Mouse (Mus musculus): ENCODE results near the gene Myod1. TPM values are rescaled to one million over a fixed set of nuclear protein-coding genes. Genes with fewer than 3 reads are reported as not detected.

Gene Myod1
- 0.29 and 0.76 TPM in 2 replicates for polyA plus RNA-seq (2015; fragmentation: Nextera tagmentation; extraction: Ambion mirVana)

- H3K36me3 ChIP-seq (ENCODE audit: control insufficient read depth, insufficient read depth): no peaks in the 10 kb centered on the region
- H3K9me3 ChIP-seq (replicated peaks; ENCODE audit: control insufficient read depth, low read length): no peaks in the 10 kb centered on the region
- 8% methylated on average over 44 of the region's 44 CpGs for WGBS (ENCODE audit: insufficient replicate concordance)
- no peak within 1 kb of the TSS for H3K9ac ChIP-seq (ENCODE audit: low read depth, low read length)
- no peak within 1 kb of the TSS for H3K4me2 ChIP-seq (ENCODE audit: low read depth, low read length)
- ATAC-seq (ENCODE audit: low read depth): no peak
- H3K27me3 ChIP-seq (ENCODE audit: control insufficient read depth, insufficient read depth, low read depth, low read length): peaks cover 35% of the 10 kb centered on the region
- H3K4me3 ChIP-seq (ENCODE audit: low read depth, low read length): no peak within 1 kb of the TSS
- no peak within 1 kb of the TSS for H3K27ac ChIP-seq (ENCODE audit: low read length)
- H3K4me1 ChIP-seq (ENCODE audit: control insufficient read depth, low read depth, low read length): no peaks in the 10 kb centered on the region
These were observed at the start of gene Myod1 for GRCm38 (mm10) chr7:46376172-46377007. Gene Myod1, plus strand, starts transcription at chr7:46376474.

- H3K4me2 ChIP-seq (ENCODE audit: low read depth, low read length): no peak overlapping the region
- no peak overlapping the region for H3K9ac ChIP-seq (ENCODE audit: low read depth, low read length)
- H3K9me3 ChIP-seq (replicated peaks; ENCODE audit: control insufficient read depth, low read length): no peaks in the 10 kb centered on the region
- no peak overlapping the region for H3K4me3 ChIP-seq (ENCODE audit: low read depth, low read length)
- ATAC-seq (ENCODE audit: low read depth): no peak
- no peaks in the 10 kb centered on the region for H3K36me3 ChIP-seq (ENCODE audit: control insufficient read depth, insufficient read depth)
- no peaks in the 10 kb centered on the region for H3K27me3 ChIP-seq (ENCODE audit: control insufficient read depth, insufficient read depth, low read depth, low read length)
- 50% methylated on average over 4 of the region's 4 CpGs for WGBS (ENCODE audit: insufficient replicate concordance)
- H3K4me1 ChIP-seq (ENCODE audit: control insufficient read depth, low read depth, low read length): no peaks in the 10 kb centered on the region
- no peak overlapping the region for H3K27ac ChIP-seq (ENCODE audit: low read length)
These were observed 48.4 kb upstream of the Myod1 start for GRCm38 (mm10) chr7:46327896-46328295.

- Histone ChIP-seq H3K9ac (ENCODE audit: low read depth, low read length) (no peak overlapping the region), H3K4me2 (ENCODE audit: low read depth, low read length) (no peak overlapping the region), H3K36me3 (ENCODE audit: control insufficient read depth, insufficient read depth) (no peaks in the 10 kb centered on the region), H3K27me3 (ENCODE audit: control insufficient read depth, insufficient read depth, low read depth, low read length) (no peaks in the 10 kb centered on the region), H3K4me1 (ENCODE audit: control insufficient read depth, low read depth, low read length) (no peaks in the 10 kb centered on the region), H3K27ac (ENCODE audit: low read length) (no peak overlapping the region), H3K4me3 (ENCODE audit: low read depth, low read length) (no peak overlapping the region), H3K9me3 (replicated peaks; ENCODE audit: control insufficient read depth, low read length) (no peaks in the 10 kb centered on the region)
- no peak for ATAC-seq (ENCODE audit: low read depth)
- 77% methylated on average over 9 of the region's 9 CpGs for WGBS (ENCODE audit: insufficient replicate concordance)
These were observed 38.9 kb upstream of the Myod1 start for GRCm38 (mm10) chr7:46337397-46337796.

- no peak overlapping the region for H3K4me2 ChIP-seq (ENCODE audit: low read depth, low read length)
- H3K9ac ChIP-seq (ENCODE audit: low read depth, low read length): no peak overlapping the region
- H3K4me1 ChIP-seq (ENCODE audit: control insufficient read depth, low read depth, low read length): no peaks in the 10 kb centered on the region
- ATAC-seq (ENCODE audit: low read depth): no peak
- H3K9me3 ChIP-seq (replicated peaks; ENCODE audit: control insufficient read depth, low read length): no peaks in the 10 kb centered on the region
- 32% methylated on average over 3 of the region's 3 CpGs for WGBS (ENCODE audit: insufficient replicate concordance)
- no peak overlapping the region for H3K27ac ChIP-seq (ENCODE audit: low read length)
- no peak overlapping the region for H3K4me3 ChIP-seq (ENCODE audit: low read depth, low read length)
- H3K36me3 ChIP-seq (ENCODE audit: control insufficient read depth, insufficient read depth): no peaks in the 10 kb centered on the region
- H3K27me3 ChIP-seq (ENCODE audit: control insufficient read depth, insufficient read depth, low read depth, low read length): no peaks in the 10 kb centered on the region
These were observed 36.5 kb upstream of the Myod1 start for GRCm38 (mm10) chr7:46339818-46340217.

- no peak overlapping the region for H3K4me3 ChIP-seq (ENCODE audit: low read depth, low read length)
- WGBS (ENCODE audit: insufficient replicate concordance): 59% methylated on average over 5 of the region's 5 CpGs
- no peak overlapping the region for H3K9ac ChIP-seq (ENCODE audit: low read depth, low read length)
- no peaks in the 10 kb centered on the region for H3K4me1 ChIP-seq (ENCODE audit: control insufficient read depth, low read depth, low read length)
- no peaks in the 10 kb centered on the region for H3K36me3 ChIP-seq (ENCODE audit: control insufficient read depth, insufficient read depth)
- H3K9me3 ChIP-seq (replicated peaks; ENCODE audit: control insufficient read depth, low read length): no peaks in the 10 kb centered on the region
- no peak for ATAC-seq (ENCODE audit: low read depth)
- H3K27ac ChIP-seq (ENCODE audit: low read length): no peak overlapping the region
- H3K4me2 ChIP-seq (ENCODE audit: low read depth, low read length): no peak overlapping the region
- no peaks in the 10 kb centered on the region for H3K27me3 ChIP-seq (ENCODE audit: control insufficient read depth, insufficient read depth, low read depth, low read length)
These were observed 36.0 kb upstream of the Myod1 start for GRCm38 (mm10) chr7:46340295-46340694.

- WGBS (ENCODE audit: insufficient replicate concordance): 65% methylated on average over 9 of the region's 9 CpGs
These were observed 34.8 kb upstream of the Myod1 start for GRCm38 (mm10) chr7:46341471-46341870.

GRCm38 (mm10) chr7:46347692-46348091 is 28.6 kb upstream of the Myod1 start:
- Histone ChIP-seq H3K36me3 (ENCODE audit: control insufficient read depth, insufficient read depth) (no peaks in the 10 kb centered on the region), H3K4me1 (ENCODE audit: control insufficient read depth, low read depth, low read length) (no peaks in the 10 kb centered on the region), H3K4me2 (ENCODE audit: low read depth, low read length) (no peak overlapping the region), H3K9me3 (replicated peaks; ENCODE audit: control insufficient read depth, low read length) (no peaks in the 10 kb centered on the region), H3K27ac (ENCODE audit: low read length) (no peak overlapping the region), H3K4me3 (ENCODE audit: low read depth, low read length) (no peak overlapping the region), H3K27me3 (ENCODE audit: control insufficient read depth, insufficient read depth, low read depth, low read length) (peaks cover 18% of the 10 kb centered on the region), H3K9ac (ENCODE audit: low read depth, low read length) (no peak overlapping the region)
- no peak for ATAC-seq (ENCODE audit: low read depth)
- WGBS (ENCODE audit: insufficient replicate concordance): 33% methylated on average over 4 of the region's 4 CpGs

More at GRCm38 (mm10) chr7:46341471-46341870, 34.8 kb upstream of the Myod1 start:
- H3K36me3 ChIP-seq (ENCODE audit: control insufficient read depth, insufficient read depth): no peaks in the 10 kb centered on the region
- H3K27ac ChIP-seq (ENCODE audit: low read length): no peak overlapping the region
- no peak for ATAC-seq (ENCODE audit: low read depth)
- no peak overlapping the region for H3K4me3 ChIP-seq (ENCODE audit: low read depth, low read length)
- H3K27me3 ChIP-seq (ENCODE audit: control insufficient read depth, insufficient read depth, low read depth, low read length): no peaks in the 10 kb centered on the region
- no peaks in the 10 kb centered on the region for H3K4me1 ChIP-seq (ENCODE audit: control insufficient read depth, low read depth, low read length)
- no peak overlapping the region for H3K9ac ChIP-seq (ENCODE audit: low read depth, low read length)
- no peak overlapping the region for H3K4me2 ChIP-seq (ENCODE audit: low read depth, low read length)
- no peaks in the 10 kb centered on the region for H3K9me3 ChIP-seq (replicated peaks; ENCODE audit: control insufficient read depth, low read length)

GRCm38 (mm10) chr7:46348813-46349212 is 27.5 kb upstream of the Myod1 start:
- Histone ChIP-seq H3K27ac (ENCODE audit: low read length) (no peak overlapping the region), H3K27me3 (ENCODE audit: control insufficient read depth, insufficient read depth, low read depth, low read length) (peaks cover 18% of the 10 kb centered on the region), H3K4me3 (ENCODE audit: low read depth, low read length) (no peak overlapping the region), H3K9ac (ENCODE audit: low read depth, low read length) (no peak overlapping the region), H3K4me1 (ENCODE audit: control insufficient read depth, low read depth, low read length) (no peaks in the 10 kb centered on the region), H3K36me3 (ENCODE audit: control insufficient read depth, insufficient read depth) (no peaks in the 10 kb centered on the region), H3K9me3 (replicated peaks; ENCODE audit: control insufficient read depth, low read length) (no peaks in the 10 kb centered on the region), H3K4me2 (ENCODE audit: low read depth, low read length) (no peak overlapping the region)
- 10% methylated on average over 35 of the region's 36 CpGs for WGBS (ENCODE audit: insufficient replicate concordance)
- no peak for ATAC-seq (ENCODE audit: low read depth)

GRCm38 (mm10) chr7:46350119-46350702 is 26.1 kb upstream of the Myod1 start:
- Histone ChIP-seq H3K9me3 (replicated peaks; ENCODE audit: control insufficient read depth, low read length) (no peaks in the 10 kb centered on the region), H3K27me3 (ENCODE audit: control insufficient read depth, insufficient read depth, low read depth, low read length) (peaks cover 18% of the 10 kb centered on the region), H3K27ac (ENCODE audit: low read length) (no peak overlapping the region), H3K4me2 (ENCODE audit: low read depth, low read length) (no peak overlapping the region), H3K4me3 (ENCODE audit: low read depth, low read length) (no peak overlapping the region), H3K36me3 (ENCODE audit: control insufficient read depth, insufficient read depth) (no peaks in the 10 kb centered on the region), H3K4me1 (ENCODE audit: control insufficient read depth, low read depth, low read length) (no peaks in the 10 kb centered on the region), H3K9ac (ENCODE audit: low read depth, low read length) (no peak overlapping the region)
- 35% methylated on average over 9 of the region's 9 CpGs for WGBS (ENCODE audit: insufficient replicate concordance)
- ATAC-seq (ENCODE audit: low read depth): no peak
